Mouse (Mus musculus) liver, postnatal 0 days (tissue): Measurements from ENCODE around the gene Syt11. TPM values are rescaled to one million over a fixed set of nuclear protein-coding genes. Genes with fewer than 3 reads are reported as not detected.
"Not testable (repeated sequence)": the region's sequence is repeated elsewhere in the genome, so short reads cannot be mapped to it uniquely, and the experiment has no call there.

Experiments used
- ATAC-seq: fragments of 200-750 bp; cut with Nextera tagmentation; 2 replicates; pipeline ENCODE4 v1.8.0; 2017; ENCODE audit warnings: mild to moderate bottlenecking, moderate library complexity
- DNase-seq: peaks from one replicate; pipeline ENCODE4 v3.0.0-alpha.2; 2016
- H3K27ac ChIP-seq: fragments of 300-500 bp; sonication (generic); 2 replicates; pipeline ENCODE4 v1.5.1; 2014; ENCODE audit warnings: antibody characterized with exemption, moderate library complexity, mild to moderate bottlenecking, low read depth
- H3K27me3 ChIP-seq: fragments of 300-500 bp; sonication (generic); 2 replicates; pipeline ENCODE4 v1.6.1; 2014; ENCODE audit warnings: low read length, control low read depth, mixed read lengths; ENCODE audit not compliant: insufficient read depth
- H3K36me3 ChIP-seq: fragments of 300-500 bp; sonication (generic); replicated peaks from 2 replicates; pipeline ENCODE4 v1.6.1; 2014; ENCODE audit warnings: mild to moderate bottlenecking, control low read depth, low read length, moderate library complexity, mixed read lengths; ENCODE audit not compliant: insufficient read depth
- H3K4me1 ChIP-seq: fragments of 300-500 bp; sonication (generic); 2 replicates; pipeline ENCODE4 v1.6.1; 2014; ENCODE audit warnings: antibody characterized with exemption, mild to moderate bottlenecking, control low read depth; ENCODE audit not compliant: insufficient read depth
- H3K4me2 ChIP-seq: fragments of 300-500 bp; sonication (generic); 2 replicates; pipeline ENCODE4 v1.6.1; 2014; ENCODE audit warnings: low read depth, mild to moderate bottlenecking, low read length, moderate library complexity, mixed read lengths
- H3K4me3 ChIP-seq: fragments of 300-500 bp; sonication (generic); 2 replicates; pipeline ENCODE4 v1.5.1; 2014; ENCODE audit warnings: low read depth, low read length
- H3K9ac ChIP-seq: fragments of 300-500 bp; sonication (generic); replicated peaks from 2 replicates; pipeline ENCODE4 v1.6.1; 2014; ENCODE audit warnings: mild to moderate bottlenecking, moderate library complexity
- H3K9me3 ChIP-seq: fragments of 300-500 bp; sonication (generic); 2 replicates; pipeline ENCODE4 v1.6.1; 2016; ENCODE audit warnings: mild to moderate bottlenecking, control low read depth, low read length, mixed read lengths
- CTCF ChIP-seq: sonication (generic); IDR thresholded peaks from 2 replicates; pipeline ENCODE4 v1.5.1; 2016; ENCODE audit warnings: antibody characterized with exemption, low read depth
- EP300 ChIP-seq: IDR thresholded peaks from 2 replicates; pipeline ENCODE4 v1.6.1; 2016; ENCODE audit warnings: antibody characterized with exemption, low read depth, mild to moderate bottlenecking
- WGBS: fragments of 180-500 bp; shearing (Covaris S2); extraction: QIAGEN DNeasy Blood & Tissue Kit; methylation state at CpG from one replicate; pipeline ENCODE4 v1.1.7; 2014; ENCODE audit not compliant: insufficient replicate concordance; 5-methylcytosine and 5-hydroxymethylcytosine counted together
- polyA plus RNA-seq: library from polyadenylated mRNA; unstranded; fragments of >200 nt; fragmentation: Nextera tagmentation; extraction: Ambion mirVana; gene quantifications from 2 replicates; pipeline ENCODE4 v1.2.1, GENCODE M21; 2015

The Syt11 gene
- 0.36 and 0.51 TPM in 2 replicates for polyA plus RNA-seq

DNA sequence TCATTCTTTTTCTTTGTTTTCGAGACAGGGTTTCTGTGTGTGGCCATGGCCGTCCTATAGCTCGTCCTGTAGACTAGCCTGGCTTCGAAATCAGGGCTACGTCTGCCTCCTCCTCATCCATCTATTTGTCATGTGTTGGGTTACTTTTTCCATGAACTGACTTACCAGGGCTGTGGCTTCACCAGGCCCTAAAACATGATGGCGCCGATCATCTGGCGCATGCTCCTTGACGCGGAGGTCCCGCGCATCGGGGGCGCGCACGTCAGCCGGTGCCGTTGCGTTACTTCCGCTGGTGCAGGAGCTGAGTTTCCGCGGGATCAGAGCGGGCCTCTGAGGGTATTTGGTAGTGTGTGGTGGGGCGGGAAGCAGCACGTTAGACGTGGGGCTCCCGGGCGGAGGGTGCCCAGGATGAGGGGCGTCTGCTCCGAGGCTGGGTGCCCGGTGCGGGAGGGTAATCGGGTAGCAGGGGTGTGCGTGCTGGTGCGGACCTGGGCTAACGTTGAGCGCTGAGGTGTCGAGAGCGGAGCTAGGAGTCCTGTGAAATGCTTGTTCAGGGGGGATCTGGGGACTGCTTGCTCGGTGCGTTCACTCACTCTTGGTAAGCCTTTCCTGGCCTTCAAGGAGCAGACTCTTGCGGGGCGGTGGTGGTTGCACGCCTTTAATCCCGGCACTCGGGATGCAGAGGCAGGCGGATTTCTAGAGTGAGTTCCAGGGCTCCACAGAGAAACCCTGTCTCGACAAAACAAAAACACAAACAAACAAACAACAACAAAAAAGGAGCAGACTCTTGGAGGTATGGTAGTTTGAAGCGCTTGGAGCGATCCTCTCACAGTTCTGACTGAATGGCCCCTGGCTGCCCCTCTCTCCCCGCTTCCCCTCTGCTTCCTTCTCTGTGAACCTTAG, at the start of gene Syt11:
Gene Syt11 (minus strand): TSS at position 226 of the 903 bp plus-strand sequence.
- 4% methylated on average over 27 of the region's 51 CpGs for whole genome bisulfite sequencing
- not testable (repeated sequence) for H3K36me3 ChIP-seq, H3K9me3 ChIP-seq, H3K27me3 ChIP-seq, H3K4me1 ChIP-seq
- peak within 1 kb of the TSS; percentile 62 for H3K9ac ChIP-seq
- H3K27ac ChIP-seq = 0 out of 2 replicates have a peak within 1 kb of the TSS, but pooled peaks have one; percentile 26
- ATAC-seq = peak; percentile 83
- H3K4me3 ChIP-seq = peak within 1 kb of the TSS; percentile 46
- peak; percentile 38 for DNase-seq
- peak within 1 kb of the TSS; percentile 58; the same call in 1 of the 2 replicates for H3K4me2 ChIP-seq

DNA sequence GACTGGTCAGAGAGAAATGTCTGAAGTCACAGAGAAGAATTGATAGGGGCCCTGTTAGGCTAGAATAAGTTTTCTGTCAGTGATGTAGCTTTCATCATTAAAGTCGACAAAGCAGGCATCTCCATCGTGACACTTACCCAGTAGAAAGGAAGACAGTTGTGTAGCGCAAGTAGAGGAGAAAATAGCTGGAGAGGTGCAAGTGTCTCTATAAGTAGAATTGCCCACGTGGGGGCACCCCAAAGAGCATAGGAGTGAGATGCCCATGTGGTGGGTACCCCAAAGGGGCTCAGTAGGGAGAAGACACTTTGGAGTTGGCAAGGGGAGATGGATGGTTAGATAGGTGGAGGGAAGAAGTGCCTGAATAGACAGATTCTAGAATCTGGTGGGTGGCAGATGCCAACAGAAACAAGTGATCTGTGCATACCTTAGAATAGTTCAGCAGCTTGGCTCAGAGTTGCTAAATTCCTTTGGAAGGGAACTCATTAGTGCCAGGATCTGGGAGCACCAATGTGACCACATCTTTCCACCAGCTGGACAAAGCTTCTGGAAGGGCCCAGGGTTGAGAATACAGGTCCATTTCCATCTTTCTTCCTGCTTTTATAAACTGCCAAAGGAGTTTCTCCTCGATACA, 29.1 kb upstream of the Syt11 start:
- DNase-seq = no peak
- no peak for ATAC-seq
- Histone ChIP-seq H3K27ac (no peak overlapping the region), H3K27me3 (no peaks in the 10 kb centered on the region), H3K36me3 (peaks cover 9% of the 10 kb centered on the region), H3K4me2 (no peak overlapping the region), H3K9ac (no peak overlapping the region), H3K4me1 (no peaks in the 10 kb centered on the region), H3K4me3 (no peak overlapping the region), H3K9me3 (no peaks in the 10 kb centered on the region)
- no peak for TF ChIP-seq EP300
- no peak for TF ChIP-seq CTCF
- WGBS = 81% methylated on average over 5 of the region's 5 CpGs

GRCm38 (mm10) chr3:88797507-88797906, 22.5 kb upstream of the Syt11 start:
- not testable (repeated sequence) for H3K27me3 ChIP-seq, H3K9ac ChIP-seq, ATAC-seq, H3K4me2 ChIP-seq, H3K9me3 ChIP-seq, H3K4me1 ChIP-seq, DNase-seq, H3K36me3 ChIP-seq, H3K4me3 ChIP-seq, H3K27ac ChIP-seq
- 76% methylated on average over 6 of the region's 6 CpGs for WGBS
- TF ChIP-seq CTCF = 0 out of 2 replicates have a peak, but pooled peaks have one; percentile 13

DNA sequence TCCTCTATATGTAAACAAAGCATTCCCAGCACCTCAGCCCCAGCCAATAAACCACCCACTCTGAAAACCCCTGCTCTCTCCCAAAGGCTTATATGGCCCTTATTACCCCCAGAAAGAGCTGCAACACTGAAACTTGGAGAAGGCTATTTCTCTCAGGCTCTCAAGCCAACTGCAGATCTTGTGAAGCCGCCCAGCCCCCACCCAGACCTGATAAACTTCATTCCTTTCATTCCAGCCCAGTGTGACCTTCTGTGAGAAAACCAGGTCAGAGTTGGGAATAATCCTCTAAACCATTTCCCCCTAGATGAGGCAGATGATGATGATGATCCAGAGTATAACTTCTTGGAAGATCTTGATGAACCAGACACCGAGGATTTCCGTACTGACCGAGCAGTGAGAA, 13.1 kb upstream of the Syt11 start:
- H3K4me3 ChIP-seq, H3K27ac ChIP-seq, H3K9ac ChIP-seq, H3K9me3 ChIP-seq, H3K4me2 ChIP-seq, H3K4me1 ChIP-seq, ATAC-seq, DNase-seq, H3K27me3 ChIP-seq, H3K36me3 ChIP-seq: not testable (repeated sequence)
- WGBS = no CpG with 5 or more reads among the region's 4 CpGs

- not testable (repeated sequence) for H3K4me1 ChIP-seq, DNase-seq, H3K4me3 ChIP-seq, H3K27ac ChIP-seq, ATAC-seq, H3K9me3 ChIP-seq, H3K9ac ChIP-seq, H3K4me2 ChIP-seq, H3K36me3 ChIP-seq, H3K27me3 ChIP-seq
- no CpG with 5 or more reads among the region's 8 CpGs for WGBS
These were observed 11.8 kb upstream of the Syt11 start for GRCm38 (mm10) chr3:88786805-88787204.

DNA sequence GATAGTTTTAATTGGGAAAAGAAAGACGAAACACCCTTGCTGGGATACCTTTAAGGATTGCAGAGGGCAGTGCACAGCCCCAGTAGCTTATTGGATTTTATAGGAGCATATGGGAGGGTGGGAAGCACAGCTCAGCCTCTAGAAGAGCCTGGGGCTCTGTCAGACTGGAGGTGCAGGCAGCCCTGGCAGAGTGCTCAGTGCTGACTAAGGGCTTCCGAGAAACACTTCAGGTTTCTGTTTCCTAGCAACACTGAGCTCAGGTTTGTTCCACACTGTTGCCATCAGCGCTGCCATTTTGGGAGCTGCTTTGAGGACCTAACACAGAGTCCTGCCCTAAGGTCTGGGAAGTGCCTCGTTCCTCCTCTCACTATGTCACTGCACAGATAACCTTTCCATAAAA, 11.4 kb upstream of the Syt11 start:
- DNase-seq, H3K9ac ChIP-seq, H3K4me3 ChIP-seq, H3K36me3 ChIP-seq, H3K4me2 ChIP-seq, H3K4me1 ChIP-seq, ATAC-seq, H3K9me3 ChIP-seq, H3K27ac ChIP-seq, H3K27me3 ChIP-seq: not testable (repeated sequence)
- WGBS = 85% methylated on average over 1 of the region's 4 CpGs
